9 mouse cellular contexts compared by ENCODE assay signal in the genomic region with DNA sequence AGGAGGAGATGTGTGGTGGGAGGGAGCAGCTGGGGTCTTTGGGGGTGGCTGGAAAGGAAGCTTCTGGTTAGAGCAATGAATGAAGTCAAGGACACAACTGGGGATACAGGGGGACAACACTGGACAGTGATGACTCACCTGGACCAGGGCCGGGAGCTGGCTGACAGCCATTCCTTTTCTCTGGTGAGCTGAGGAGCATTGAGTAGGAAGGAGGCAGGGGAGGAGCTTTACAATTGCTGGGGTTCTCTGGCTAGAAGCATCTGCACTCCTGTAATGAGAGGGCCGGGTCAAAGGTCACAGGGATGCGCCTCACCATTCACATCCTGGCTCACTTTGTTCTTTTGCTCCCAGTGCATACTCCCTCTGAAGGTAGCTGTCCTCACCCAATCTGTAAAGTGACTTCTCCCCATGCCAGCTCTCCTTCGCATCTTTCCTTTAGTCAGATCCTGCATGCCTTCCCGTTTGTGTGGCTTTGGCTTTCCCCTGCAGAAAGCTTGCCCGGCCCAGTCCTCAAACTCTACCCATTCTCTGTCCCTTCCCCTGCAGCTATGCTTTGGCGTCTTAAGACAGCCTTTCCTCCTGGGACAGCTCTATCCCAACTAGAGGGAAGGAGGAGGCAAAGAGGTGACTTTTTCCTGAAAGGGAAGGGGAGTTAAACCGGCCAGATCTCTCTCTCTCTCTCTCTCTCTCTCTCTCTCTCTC. TPM values are rescaled to one million over a fixed set of nuclear protein-coding genes. Genes with fewer than 3 reads are reported as not detected.
DNase-seq lines count a peak whose midpoint lies in the region; ATAC-seq lines count a peak whose summit lies in the region.
"Had no signal": no experiment of that assay in that cellular context is flagged by ENCODE, and none has a peak within 500 bp of the region (broad histone marks: within the 10 kb centered on the region; RNA-seq: fewer than 3 reads in every experiment).

No protein-coding gene starts in this region.

- peaks cover 33% of the 10 kb centered on the region for H3K36me3 ChIP-seq in forebrain, embryonic 14.5 days (ENCODE audit: control insufficient read depth, insufficient read depth, low read length)

- peak overlapping the region; percentile 81 for H3K4me2 ChIP-seq in forebrain, embryonic 14.5 days (ENCODE audit: low read length)

- peaks cover 10% of the 10 kb centered on the region for H3K4me1 ChIP-seq in forebrain, embryonic 14.5 days (ENCODE audit: control insufficient read depth, insufficient read depth, low read length)

- WGBS in forebrain, embryonic 14.5 days = 40% methylated on average over 8 of the region's 8 CpGs

- H3K9ac ChIP-seq in forebrain, embryonic 14.5 days (ENCODE audit: low read length) = peak overlapping the region; percentile 73

- ATAC-seq in forebrain, embryonic 14.5 days = no peak

- peak; percentile 15 for DNase-seq in left cerebral cortex, postnatal 4 days
- DNase-seq in left cerebral cortex, postnatal 36 days (ENCODE audit: low spot score in 2 of 2) = no peak
- peak; percentile 20 for DNase-seq in brain, adult 2 months (ENCODE audit: low read depth, low spot score)
- DNase-seq in forebrain, embryonic 14.5 days (ENCODE audit: low spot score) = peak; percentile 3
- DNase-seq in kidney, postnatal 25 days = peak; percentile 23 to 47
- DNase-seq in retina, embryonic 14.5 days (ENCODE audit: low spot score) = peak; percentile 2
- DNase-seq in right cerebral cortex, postnatal 36 days (ENCODE audit: low spot score in 2 of 2) = no peak
- DNase-seq in urinary bladder, postnatal 36 days (ENCODE audit: low spot score in 2 of 2) = no peak

- H3K4me3 ChIP-seq in forebrain, embryonic 14.5 days (ENCODE audit: low read depth, low read length) = peak overlapping the region; percentile 50

- H3K27ac ChIP-seq in forebrain, embryonic 14.5 days (ENCODE audit: low read depth, low read length) = no peak overlapping the region

- intact Hi-C loops in left cerebral cortex, postnatal 4 days (cut with DNase I) = no loop called here
- intact Hi-C loops in left cerebral cortex, postnatal 36 days (cut with DNase I) = loop anchor here (2.0 kb wide), 1 partner anchor 46 kb away; a partner anchor contains a TSS

- no peaks in the 10 kb centered on the region for H3K9me3 ChIP-seq in forebrain, embryonic 14.5 days (replicated peaks; ENCODE audit: control insufficient read depth, low read length)

- no peaks in the 10 kb centered on the region for H3K27me3 ChIP-seq in forebrain, embryonic 14.5 days (replicated peaks; ENCODE audit: control insufficient read depth, insufficient read depth, low read length)

RNA-seq across cellular contexts. Expression of a gene that starts 1.1 kb away (rescaled TPM):
- total RNA-seq in left cerebral cortex, postnatal 4 days (2021) = 1 to 10 TPM; 6.9 to 8.4 TPM
- 1 to 10 TPM; 6.2 to 6.4 TPM for total RNA-seq in left cerebral cortex, postnatal 36 days (2021)
- polyA plus RNA-seq in forebrain, embryonic 14.5 days (2014; fragmentation: Nextera tagmentation; extraction: Ambion mirVana) = 17.7 and 18.4 TPM in 2 replicates

RNA-seq across cellular contexts. Expression of a gene that starts 29.6 kb away (rescaled TPM):
- total RNA-seq in left cerebral cortex, postnatal 4 days (2021) = 10 to 100 TPM; 33.7 to 39.2 TPM
- 10 to 100 TPM; 23.2 to 24.0 TPM for total RNA-seq in left cerebral cortex, postnatal 36 days (2021)
- polyA plus RNA-seq in forebrain, embryonic 14.5 days (2014; fragmentation: Nextera tagmentation; extraction: Ambion mirVana) = 51.0 and 57.0 TPM in 2 replicates

RNA-seq across cellular contexts. Expression of a gene that starts 35.9 kb away (rescaled TPM):
- total RNA-seq in left cerebral cortex, postnatal 4 days (2021) = not detected
- not detected for total RNA-seq in left cerebral cortex, postnatal 36 days (2021)
- polyA plus RNA-seq in forebrain, embryonic 14.5 days (2014; fragmentation: Nextera tagmentation; extraction: Ambion mirVana) = not detected in 2 replicates

RNA-seq across cellular contexts. Expression of a gene that starts 45.0 kb away (rescaled TPM):
- total RNA-seq in left cerebral cortex, postnatal 4 days (2021) = 1 to 10 TPM; 4.1 to 4.4 TPM
- total RNA-seq in left cerebral cortex, postnatal 36 days (2021) = 1 to 10 TPM; 3.4 to 3.8 TPM
- polyA plus RNA-seq in forebrain, embryonic 14.5 days (2014; fragmentation: Nextera tagmentation; extraction: Ambion mirVana) = 1.9 and 2.0 TPM in 2 replicates

RNA-seq across cellular contexts. Expression of a gene that starts 45.1 kb away (rescaled TPM):
- total RNA-seq in left cerebral cortex, postnatal 4 days (2021) = 1 to 10 TPM; 6.1 to 7.6 TPM
- total RNA-seq in left cerebral cortex, postnatal 36 days (2021) = 1 to 10 TPM; 5.4 to 5.9 TPM
- 3.2 and 4.3 TPM in 2 replicates for polyA plus RNA-seq in forebrain, embryonic 14.5 days (2014; fragmentation: Nextera tagmentation; extraction: Ambion mirVana)
- polyA plus RNA-seq: large intestine, adult 2 months had no signal

Comparison
In these comparisons a context has a peak if more than half of its experiments do, and no peak if none do; other contexts are left out.
1. DNase-seq: peak in left cerebral cortex, postnatal 4 days (single experiment), brain, adult 2 months (single experiment), forebrain, embryonic 14.5 days (single experiment), kidney, postnatal 25 days (2 of 2) and retina, embryonic 14.5 days (single experiment); none in left cerebral cortex, postnatal 36 days (0 of 2), right cerebral cortex, postnatal 36 days (0 of 2) and urinary bladder, postnatal 36 days (0 of 2).